Mouse (Mus musculus) heart, postnatal 0 days (tissue): ENCODE measurements at regions not wholly inside any gene's neighbourhood (a gene's known extent, or its start where the extent isn't known, plus 50 kb on each side); places are given as distances from the start of the nearest gene placed in this dataset.

Experiments used
- ATAC-seq: fragments of 200-750 bp; cut with Nextera tagmentation; 2 replicates; pipeline ENCODE4 v1.8.0; 2017; ENCODE audit warnings: low read depth, moderate number of reproducible peaks, moderate library complexity; ENCODE audit not compliant: insufficient read depth
- DNase-seq: peaks from one replicate; pipeline ENCODE4 v3.0.0-alpha.2; 2016; ENCODE audit warnings: low spot score
- H3K27ac ChIP-seq: fragments of 300-500 bp; sonication (generic); 2 replicates; pipeline ENCODE4 v1.5.1; 2014; ENCODE audit warnings: low read depth, mild to moderate bottlenecking
- H3K27me3 ChIP-seq: fragments of 300-500 bp; sonication (generic); 2 replicates; pipeline ENCODE4 v1.6.1; 2014; ENCODE audit warnings: low read length, mixed read lengths; ENCODE audit not compliant: control insufficient read depth, insufficient read depth
- H3K36me3 ChIP-seq: fragments of 300-500 bp; sonication (generic); replicated peaks from 2 replicates; pipeline ENCODE4 v1.6.1; 2014; ENCODE audit warnings: low read length, mixed read lengths; ENCODE audit not compliant: control insufficient read depth, insufficient read depth
- H3K4me1 ChIP-seq: fragments of 300-500 bp; sonication (generic); 2 replicates; pipeline ENCODE4 v1.6.1; 2014; ENCODE audit warnings: antibody characterized with exemption; ENCODE audit not compliant: control insufficient read depth, insufficient read depth
- H3K4me2 ChIP-seq: fragments of 300-500 bp; sonication (generic); 2 replicates; pipeline ENCODE4 v1.6.1; 2014; ENCODE audit warnings: low read depth, mild to moderate bottlenecking, low read length, moderate library complexity
- H3K4me3 ChIP-seq: fragments of 300-500 bp; sonication (generic); 2 replicates; pipeline ENCODE4 v1.5.1; 2014; ENCODE audit warnings: low read depth, low read length
- H3K9ac ChIP-seq: fragments of 300-500 bp; sonication (generic); replicated peaks from 2 replicates; pipeline ENCODE4 v1.6.1; 2014; ENCODE audit warnings: low read depth, low read length, mixed read lengths
- H3K9me3 ChIP-seq: fragments of 300-500 bp; sonication (generic); replicated peaks from 2 replicates; pipeline ENCODE4 v1.6.1; 2016; ENCODE audit warnings: low read length; ENCODE audit not compliant: control insufficient read depth
- CTCF ChIP-seq: IDR thresholded peaks from 2 replicates; pipeline ENCODE4 v1.5.1; 2016; ENCODE audit warnings: antibody characterized with exemption, control low read depth, low read depth
- EP300 ChIP-seq: IDR thresholded peaks from 2 replicates; pipeline ENCODE4 v1.6.1; 2016; ENCODE audit warnings: antibody characterized with exemption, low read depth
- WGBS: fragments of 180-500 bp; shearing (Covaris S2); extraction: QIAGEN DNeasy Blood & Tissue Kit; methylation state at CpG from one replicate; pipeline ENCODE4 v1.1.7; 2014; 5-methylcytosine and 5-hydroxymethylcytosine counted together

GRCm38 (mm10) chr12:106226276-106226675 is 216.2 kb downstream of the Vrk1 start:
- WGBS = 48% methylated on average over 7 of the region's 7 CpGs

GRCm38 (mm10) chr12:106226776-106227562 is 216.9 kb downstream of the Vrk1 start:
- Histone ChIP-seq H3K9me3 (no peaks in the 10 kb centered on the region), H3K4me1 (no peaks in the 10 kb centered on the region), H3K9ac (no peak overlapping the region), H3K4me2 (peak overlapping the region; percentile 18), H3K36me3 (no peaks in the 10 kb centered on the region), H3K27ac (no peak overlapping the region), H3K4me3 (no peak overlapping the region), H3K27me3 (no peaks in the 10 kb centered on the region)
- WGBS = 34% methylated on average over 25 of the region's 25 CpGs
- TF ChIP-seq CTCF (no peak), EP300 (no peak)
- DNase-seq (no peak), ATAC-seq (no peak)

More at GRCm38 (mm10) chr12:106226276-106226675, 216.2 kb downstream of the Vrk1 start:
- ATAC-seq = no peak
- Histone ChIP-seq H3K4me3 (no peak overlapping the region), H3K27me3 (no peaks in the 10 kb centered on the region), H3K9ac (no peak overlapping the region), H3K36me3 (no peaks in the 10 kb centered on the region), H3K4me2 (no peak overlapping the region), H3K4me1 (no peaks in the 10 kb centered on the region), H3K9me3 (no peaks in the 10 kb centered on the region), H3K27ac (no peak overlapping the region)
- TF ChIP-seq EP300 (no peak), CTCF (no peak)
- DNase-seq = no peak

GRCm38 (mm10) chr12:106227563-106227840 is 217.5 kb downstream of the Vrk1 start:
- Histone ChIP-seq H3K27me3 (no peaks in the 10 kb centered on the region), H3K4me3 (no peak overlapping the region), H3K27ac (no peak overlapping the region), H3K4me1 (no peaks in the 10 kb centered on the region), H3K9me3 (no peaks in the 10 kb centered on the region), H3K9ac (no peak overlapping the region), H3K4me2 (peak overlapping the region; percentile 18), H3K36me3 (no peaks in the 10 kb centered on the region)
- DNase-seq (no peak), ATAC-seq (no peak)
- TF ChIP-seq EP300 = no peak
- TF ChIP-seq CTCF = no peak
- 36% methylated on average over 8 of the region's 8 CpGs for WGBS

GRCm38 (mm10) chr12:106245178-106245840 is 235.3 kb downstream of the Vrk1 start:
- Histone ChIP-seq H3K27me3 (no peaks in the 10 kb centered on the region), H3K9ac (no peak overlapping the region), H3K4me3 (no peak overlapping the region), H3K27ac (no peak overlapping the region), H3K36me3 (no peaks in the 10 kb centered on the region), H3K9me3 (no peaks in the 10 kb centered on the region), H3K4me1 (no peaks in the 10 kb centered on the region), H3K4me2 (no peak overlapping the region)
- DNase-seq (no peak), ATAC-seq (no peak)
- no peak for TF ChIP-seq CTCF
- no peak for TF ChIP-seq EP300
- 63% methylated on average over 10 of the region's 10 CpGs for WGBS

GRCm38 (mm10) chr12:106273591-106273990 is 263.6 kb downstream of the Vrk1 start:
- Histone ChIP-seq H3K4me3 (no peak overlapping the region), H3K27ac (no peak overlapping the region), H3K9ac (no peak overlapping the region), H3K9me3 (no peaks in the 10 kb centered on the region), H3K36me3 (no peaks in the 10 kb centered on the region), H3K27me3 (no peaks in the 10 kb centered on the region), H3K4me1 (no peaks in the 10 kb centered on the region), H3K4me2 (no peak overlapping the region)
- TF ChIP-seq EP300 (no peak), CTCF (no peak)
- ATAC-seq (no peak), DNase-seq (no peak)
- WGBS = 78% methylated on average over 7 of the region's 7 CpGs
